Mouse (Mus musculus): Measurements from ENCODE around the gene Racgap1. TPM values are rescaled to one million over a fixed set of nuclear protein-coding genes. Genes with fewer than 3 reads are reported as not detected.

The Racgap1 gene
- polyA plus RNA-seq, 1 experiment from 2014 or later, result 53.5 TPM

GRCm38 (mm10) chr15:99638124-99638485 is 13.4 kb downstream of the Racgap1 start:
- H3K4me3 ChIP-seq (replicated peaks; ENCODE audit: low read depth, low read length), result no peak overlapping the region
- 92% methylated on average over 5 of the region's 5 CpGs for WGBS

GRCm38 (mm10) chr15:99637405-99638123 is 13.9 kb downstream of the Racgap1 start:
- peaks cover 34% of the 10 kb centered on the region for H3K36me3 ChIP-seq (ENCODE audit: insufficient read depth, low read length)
- ATAC-seq (replicated peaks; ENCODE audit: low FRiP score, low read depth), result no peak
- H3K4me2 ChIP-seq (ENCODE audit: low read length), result no peak overlapping the region
- no peak for DNase-seq (ENCODE audit: low spot score)
- WGBS, result 77% methylated on average over 12 of the region's 12 CpGs
- H3K4me1 ChIP-seq (replicated peaks; ENCODE audit: insufficient read depth, low read length), result no peaks in the 10 kb centered on the region
- no peaks in the 10 kb centered on the region for H3K27me3 ChIP-seq (ENCODE audit: insufficient read depth, low read length)
- no peak overlapping the region for H3K4me3 ChIP-seq (replicated peaks; ENCODE audit: low read depth, low read length)
- no peaks in the 10 kb centered on the region for H3K9me3 ChIP-seq (replicated peaks; ENCODE audit: low read length)
- H3K27ac ChIP-seq, result no peak overlapping the region
- no peak for TF ChIP-seq CTCF (IDR thresholded peaks at IDR 0.05; ENCODE audit: low read depth)
- no peak overlapping the region for H3K9ac ChIP-seq (ENCODE audit: low read depth, low read length)

More at GRCm38 (mm10) chr15:99638124-99638485, 13.4 kb downstream of the Racgap1 start:
- no peaks in the 10 kb centered on the region for H3K4me1 ChIP-seq (replicated peaks; ENCODE audit: insufficient read depth, low read length)
- no peaks in the 10 kb centered on the region for H3K9me3 ChIP-seq (replicated peaks; ENCODE audit: low read length)
- peaks cover 31% of the 10 kb centered on the region for H3K36me3 ChIP-seq (ENCODE audit: insufficient read depth, low read length)
- H3K9ac ChIP-seq (ENCODE audit: low read depth, low read length), result no peak overlapping the region
- no peak overlapping the region for H3K4me2 ChIP-seq (ENCODE audit: low read length)
- H3K27ac ChIP-seq, result no peak overlapping the region
- no peak for TF ChIP-seq CTCF (IDR thresholded peaks at IDR 0.05; ENCODE audit: low read depth)
- DNase-seq (ENCODE audit: low spot score) (no peak), ATAC-seq (replicated peaks; ENCODE audit: low FRiP score, low read depth) (no peak)
- no peaks in the 10 kb centered on the region for H3K27me3 ChIP-seq (ENCODE audit: insufficient read depth, low read length)

GRCm38 (mm10) chr15:99634702-99635101 is 16.8 kb downstream of the Racgap1 start:
- Histone ChIP-seq H3K9me3 (replicated peaks; ENCODE audit: low read length) (no peaks in the 10 kb centered on the region), H3K4me2 (ENCODE audit: low read length) (no peak overlapping the region), H3K4me3 (replicated peaks; ENCODE audit: low read depth, low read length) (no peak overlapping the region), H3K9ac (ENCODE audit: low read depth, low read length) (no peak overlapping the region), H3K4me1 (replicated peaks; ENCODE audit: insufficient read depth, low read length) (no peaks in the 10 kb centered on the region), H3K36me3 (ENCODE audit: insufficient read depth, low read length) (peaks cover 45% of the 10 kb centered on the region), H3K27ac (no peak overlapping the region), H3K27me3 (ENCODE audit: insufficient read depth, low read length) (no peaks in the 10 kb centered on the region)
- 82% methylated on average over 7 of the region's 7 CpGs for WGBS
- ATAC-seq (replicated peaks; ENCODE audit: low FRiP score, low read depth) (no peak), DNase-seq (ENCODE audit: low spot score) (no peak)
- TF ChIP-seq CTCF (IDR thresholded peaks at IDR 0.05; ENCODE audit: low read depth), result no peak

- Histone ChIP-seq H3K9ac (ENCODE audit: low read depth, low read length) (no peak overlapping the region), H3K9me3 (replicated peaks; ENCODE audit: low read length) (no peaks in the 10 kb centered on the region), H3K4me1 (replicated peaks; ENCODE audit: insufficient read depth, low read length) (no peaks in the 10 kb centered on the region), H3K4me3 (replicated peaks; ENCODE audit: low read depth, low read length) (no peak overlapping the region), H3K4me2 (ENCODE audit: low read length) (no peak overlapping the region), H3K36me3 (ENCODE audit: insufficient read depth, low read length) (peaks cover 46% of the 10 kb centered on the region), H3K27me3 (ENCODE audit: insufficient read depth, low read length) (no peaks in the 10 kb centered on the region), H3K27ac (no peak overlapping the region)
- ATAC-seq (replicated peaks; ENCODE audit: low FRiP score, low read depth) (no peak), DNase-seq (ENCODE audit: low spot score) (no peak)
- peak; percentile 41; the same call in 1 of the 2 replicates for TF ChIP-seq CTCF (IDR thresholded peaks at IDR 0.05; ENCODE audit: low read depth)
Measured at GRCm38 (mm10) chr15:99631618-99632017, 19.8 kb downstream of the Racgap1 start.

- ATAC-seq (replicated peaks; ENCODE audit: low FRiP score, low read depth), result no peak
- Histone ChIP-seq H3K27me3 (ENCODE audit: insufficient read depth, low read length) (no peaks in the 10 kb centered on the region), H3K9ac (ENCODE audit: low read depth, low read length) (no peak overlapping the region), H3K27ac (no peak overlapping the region), H3K9me3 (replicated peaks; ENCODE audit: low read length) (no peaks in the 10 kb centered on the region), H3K36me3 (ENCODE audit: insufficient read depth, low read length) (peaks cover 40% of the 10 kb centered on the region), H3K4me1 (replicated peaks; ENCODE audit: insufficient read depth, low read length) (no peaks in the 10 kb centered on the region), H3K4me3 (replicated peaks; ENCODE audit: low read depth, low read length) (no peak overlapping the region), H3K4me2 (ENCODE audit: low read length) (no peak overlapping the region)
- no peak for DNase-seq (ENCODE audit: low spot score)
- WGBS, result 88% methylated on average over 11 of the region's 11 CpGs
- TF ChIP-seq CTCF (IDR thresholded peaks at IDR 0.05; ENCODE audit: low read depth), result no peak
Measured at GRCm38 (mm10) chr15:99622063-99622462, 29.4 kb downstream of the Racgap1 start.

GRCm38 (mm10) chr15:99619821-99620220 is 31.6 kb downstream of the Racgap1 start:
- Histone ChIP-seq H3K9me3 (replicated peaks; ENCODE audit: low read length) (no peaks in the 10 kb centered on the region), H3K4me3 (replicated peaks; ENCODE audit: low read depth, low read length) (no peak overlapping the region), H3K9ac (ENCODE audit: low read depth, low read length) (no peak overlapping the region), H3K27ac (no peak overlapping the region), H3K36me3 (ENCODE audit: insufficient read depth, low read length) (peaks cover 21% of the 10 kb centered on the region), H3K27me3 (ENCODE audit: insufficient read depth, low read length) (no peaks in the 10 kb centered on the region), H3K4me1 (replicated peaks; ENCODE audit: insufficient read depth, low read length) (0 out of 2 replicates have a peak, but pooled peaks cover 3% of the 10 kb centered on the region), H3K4me2 (ENCODE audit: low read length) (no peak overlapping the region)
- TF ChIP-seq CTCF (IDR thresholded peaks at IDR 0.05; ENCODE audit: low read depth), result no peak
- ATAC-seq (replicated peaks; ENCODE audit: low FRiP score, low read depth), result no peak
- 77% methylated on average over 4 of the region's 4 CpGs for whole genome bisulfite sequencing
- DNase-seq (ENCODE audit: low spot score), result no peak
